Mouse (Mus musculus) frontal cortex, postnatal 14 days (tissue): ENCODE measurements around the gene Duxbl2.
"Not testable (repeated sequence)": the region's sequence is repeated elsewhere in the genome, so short reads cannot be mapped to it uniquely, and the experiment has no call there.

ENCODE experiments used
- DNase-seq, 2 experiments: peaks; one replicate each; pipeline ENCODE4 v3.0.0; 2022; ENCODE audit warnings: low spot score in 2 of 2

The Duxbl2 gene

GRCm38 (mm10) chr14:26118150-26118549, at the start of gene Duxbl2:
TSS of gene Duxbl2 (plus strand) at chr14:26118349.
- not testable (repeated sequence) for DNase-seq

DNA sequence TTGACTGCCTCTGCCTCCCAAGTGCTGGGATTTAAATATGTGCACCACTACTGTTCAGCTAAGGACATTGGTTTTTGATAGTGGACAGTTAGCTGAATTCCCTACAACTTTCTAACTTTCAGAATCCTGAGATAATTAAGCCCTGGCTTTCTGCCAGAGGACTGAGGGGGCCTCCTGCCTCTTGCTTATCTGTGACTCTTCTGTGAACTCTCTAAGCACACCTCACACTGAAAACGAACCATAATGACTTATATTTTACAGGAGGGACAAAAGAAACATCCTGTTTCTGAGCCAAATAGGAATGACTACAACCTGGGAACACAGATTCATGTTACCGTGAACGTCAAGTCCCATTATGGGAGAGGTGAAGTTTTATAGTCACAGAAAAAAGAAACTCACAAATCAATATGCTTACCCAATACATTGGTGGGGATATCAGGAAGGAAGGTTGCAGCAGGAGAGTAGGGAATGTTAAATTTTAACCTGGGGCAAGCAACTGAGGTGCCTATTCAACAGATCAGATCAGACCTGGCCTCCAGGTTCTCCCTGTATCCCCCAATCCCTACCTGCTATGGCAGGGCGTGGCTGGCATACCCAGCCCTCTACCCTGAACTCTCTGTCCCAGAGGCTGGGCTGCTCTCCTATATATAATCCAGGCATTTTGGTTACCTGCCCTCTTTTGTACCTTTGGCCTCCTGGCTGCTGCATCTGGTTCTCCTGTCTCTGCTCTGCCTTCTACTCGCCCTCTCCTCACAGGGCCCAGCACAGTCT, 41.3 kb upstream of the Duxbl2 start:
- DNase-seq: not testable (repeated sequence)

DNA sequence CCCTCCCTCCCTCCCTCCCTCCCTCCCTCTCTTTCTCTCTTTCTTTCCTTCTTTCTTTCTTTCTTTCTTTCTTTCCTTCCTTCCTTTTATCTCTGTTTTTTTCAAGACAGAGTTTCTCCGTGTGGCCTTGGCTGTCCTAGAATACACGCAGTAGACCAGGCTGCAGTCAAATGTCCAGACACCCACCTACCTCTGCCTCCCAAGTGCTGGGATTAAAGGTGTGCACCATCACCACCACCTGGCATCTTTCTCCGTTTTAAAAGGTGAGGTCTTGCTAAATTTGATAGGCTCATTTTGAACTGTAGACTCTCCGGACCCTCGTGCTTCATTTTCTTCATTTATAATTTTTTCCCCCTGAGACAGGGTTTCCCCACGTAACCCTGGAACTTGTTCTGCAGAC, 36.9 kb upstream of the Duxbl2 start, which contains the start of gene Cphx2:
Cphx2 (plus strand) TSS at position 301 of the 400 bp plus-strand sequence.
- DNase-seq: not testable (repeated sequence)

DNA sequence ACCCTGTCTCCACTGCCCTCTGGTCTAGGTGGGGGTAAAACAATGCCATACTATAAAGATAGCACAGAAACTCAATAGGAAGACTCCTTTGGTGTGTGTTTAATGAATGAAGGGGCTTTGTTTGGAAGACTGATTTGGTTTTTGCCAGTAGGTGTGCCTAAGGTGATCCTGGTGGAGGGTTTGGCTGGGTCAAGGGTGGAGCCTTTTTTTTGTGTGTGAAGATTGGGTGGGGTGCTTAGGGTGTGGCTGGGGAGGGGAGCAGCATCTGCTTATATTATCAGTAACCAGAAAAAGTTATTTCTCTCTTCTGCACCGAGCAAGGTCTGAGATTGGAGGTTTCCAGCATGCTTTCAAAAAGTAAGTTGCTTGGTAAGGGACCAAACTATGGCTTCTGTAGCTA, 36.2 kb upstream of the Duxbl2 start, which contains the start of gene Cphx3:
Cphx3 (plus strand) TSS at position 301 of the 400 bp plus-strand sequence.
- DNase-seq: not testable (repeated sequence)

GRCm38 (mm10) chr14:26097622-26098021, 20.5 kb upstream of the Duxbl2 start:
- not testable (repeated sequence) for DNase-seq

- DNase-seq: not testable (repeated sequence)
Measured at GRCm38 (mm10) chr14:26118550-26119000, 426 bp downstream of the Duxbl2 start.

DNA sequence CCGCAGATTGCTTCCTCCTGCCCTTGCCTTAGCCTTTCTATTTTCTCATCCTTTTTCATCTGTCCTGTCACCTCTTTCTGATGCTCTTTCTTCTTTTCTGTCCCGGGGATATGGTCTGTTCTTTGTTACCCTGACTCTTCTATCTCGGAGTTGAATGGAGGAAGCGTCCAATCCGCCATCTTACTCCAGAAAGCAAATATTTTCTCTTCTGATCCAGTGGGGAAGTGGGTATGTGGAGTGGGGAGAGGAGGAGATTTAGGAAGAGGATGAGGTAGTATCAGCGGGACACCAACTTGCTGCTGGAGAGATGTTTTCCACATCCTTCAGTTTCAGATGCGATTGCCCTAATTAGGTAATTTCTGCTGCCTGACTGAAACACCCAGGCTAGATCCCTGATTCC, 946 bp downstream of the Duxbl2 start:
- DNase-seq: not testable (repeated sequence)

- DNase-seq: not testable (repeated sequence)
Measured at GRCm38 (mm10) chr14:26147095-26147494, 28.9 kb downstream of the Duxbl2 start.

GRCm38 (mm10) chr14:26156032-26156431, 37.9 kb downstream of the Duxbl2 start:
- DNase-seq: not testable (repeated sequence)

- DNase-seq: not testable (repeated sequence)
Measured at GRCm38 (mm10) chr14:26161156-26161555, 43.0 kb downstream of the Duxbl2 start.

DNA sequence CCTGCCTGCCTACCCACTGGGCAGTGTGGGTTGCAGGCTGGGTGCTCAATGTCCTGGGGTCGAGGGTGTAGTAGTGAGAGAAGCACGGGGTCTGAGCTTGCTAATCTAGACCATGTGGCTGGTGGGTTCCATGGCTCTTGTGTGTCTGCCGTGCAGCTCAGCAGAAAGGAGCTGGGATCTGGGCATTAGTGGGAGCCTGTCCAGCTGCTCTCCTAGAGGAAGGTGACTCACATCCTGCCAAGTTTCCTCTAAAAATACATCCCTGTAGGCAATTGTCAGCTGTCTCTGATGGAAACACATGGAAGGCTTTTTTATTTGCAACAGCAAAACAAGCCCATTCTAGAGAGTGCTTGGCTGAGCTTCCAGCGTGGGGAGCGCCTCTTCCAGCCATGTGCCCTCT, 44.3 kb downstream of the Duxbl2 start:
- DNase-seq: not testable (repeated sequence)

GRCm38 (mm10) chr14:26165266-26165665, 47.1 kb downstream of the Duxbl2 start:
- not testable (repeated sequence) for DNase-seq

GRCm38 (mm10) chr14:26173955-26174354, 55.8 kb downstream of the Duxbl2 start:
- DNase-seq: not testable (repeated sequence)

DNA sequence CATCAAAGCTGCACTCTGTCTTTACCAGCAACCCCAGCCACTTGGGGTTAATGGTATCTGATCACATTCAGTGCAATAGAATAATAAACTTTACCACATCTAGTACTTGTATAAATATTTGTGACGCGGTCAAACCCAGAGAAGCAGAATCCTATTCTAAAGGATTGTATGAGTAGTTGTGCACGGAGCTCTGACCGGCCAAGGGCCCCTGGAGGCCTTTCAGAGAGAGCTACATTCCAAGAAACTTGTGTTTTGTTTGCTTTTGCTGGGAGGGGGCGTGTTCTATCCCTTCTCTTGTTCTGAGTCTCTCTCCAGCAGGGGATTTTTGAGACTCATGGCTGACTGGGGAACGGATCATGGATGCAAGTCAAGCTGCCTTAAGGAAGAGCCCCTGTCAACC, 56.9 kb downstream of the Duxbl2 start:
- not testable (repeated sequence) for DNase-seq
